Mouse (Mus musculus): Measurements from ENCODE around the gene Fxyd3.

Gene Fxyd3

GRCm38 (mm10) chr7:31076492-31076891 is at the start of gene Fxyd3:
Fxyd3 (minus strand) TSS chr7:31076704.
- no peak for DNase-seq (ENCODE audit: low read depth, low spot score)

GRCm38 (mm10) chr7:31125116-31125515 is 48.6 kb upstream of the Fxyd3 start:
- DNase-seq (ENCODE audit: low read depth, low spot score): no peak

GRCm38 (mm10) chr7:31124381-31124780 is 47.9 kb upstream of the Fxyd3 start:
- no peak for DNase-seq (ENCODE audit: low read depth, low spot score)

GRCm38 (mm10) chr7:31123697-31124096 is 47.2 kb upstream of the Fxyd3 start:
- DNase-seq (ENCODE audit: low read depth, low spot score): no peak

DNA sequence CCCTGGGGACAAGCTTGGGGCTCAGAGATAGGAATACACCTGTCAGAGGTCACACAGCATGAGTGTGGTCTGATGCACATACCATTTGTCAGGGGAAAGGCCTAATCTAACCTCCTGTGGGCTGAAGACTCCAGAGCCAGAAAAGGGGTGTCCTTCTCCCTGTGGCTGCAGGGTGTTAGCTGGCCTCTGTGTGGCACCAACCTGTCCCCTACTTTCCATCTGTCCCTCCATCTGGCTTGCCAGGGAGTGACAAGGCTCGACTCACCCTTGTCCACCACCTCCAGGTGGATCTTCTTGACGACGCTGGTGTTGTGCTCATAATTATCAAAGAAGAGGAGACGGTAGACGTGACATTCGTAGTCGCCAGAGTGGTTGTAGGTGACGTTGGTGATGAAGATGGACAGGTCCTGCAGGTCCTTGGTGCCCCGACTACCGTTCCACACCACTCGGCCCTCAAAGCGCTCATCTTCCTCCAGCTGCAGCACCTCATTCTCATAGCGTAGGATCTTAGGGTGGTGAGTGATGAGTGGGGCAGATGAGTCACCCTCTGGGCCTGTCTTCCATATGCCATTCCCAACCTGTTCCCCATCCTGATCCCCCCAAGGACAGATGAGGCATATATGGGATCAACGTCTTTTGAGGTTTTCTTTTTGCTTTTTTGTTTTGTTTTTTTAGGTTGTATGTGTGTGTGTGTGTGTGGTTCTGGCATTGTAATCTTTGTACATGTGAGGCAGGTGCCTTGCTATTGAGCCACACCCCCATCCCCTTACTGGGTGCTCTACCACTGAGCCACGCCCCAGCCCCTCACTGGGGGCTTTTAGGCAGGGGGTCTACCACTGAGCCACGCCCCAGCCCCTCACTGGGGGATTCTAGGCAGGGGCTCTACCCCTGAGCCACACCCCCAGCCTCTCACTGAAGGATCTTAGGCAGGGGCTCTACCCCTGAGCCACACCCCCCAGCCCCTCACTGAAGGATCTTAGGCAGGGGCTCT is 46.4 kb upstream of the Fxyd3 start:
- no peak for DNase-seq (ENCODE audit: low read depth, low spot score)

GRCm38 (mm10) chr7:31119556-31119955 is 43.1 kb upstream of the Fxyd3 start:
- no peak for DNase-seq (ENCODE audit: low read depth, low spot score)

DNA sequence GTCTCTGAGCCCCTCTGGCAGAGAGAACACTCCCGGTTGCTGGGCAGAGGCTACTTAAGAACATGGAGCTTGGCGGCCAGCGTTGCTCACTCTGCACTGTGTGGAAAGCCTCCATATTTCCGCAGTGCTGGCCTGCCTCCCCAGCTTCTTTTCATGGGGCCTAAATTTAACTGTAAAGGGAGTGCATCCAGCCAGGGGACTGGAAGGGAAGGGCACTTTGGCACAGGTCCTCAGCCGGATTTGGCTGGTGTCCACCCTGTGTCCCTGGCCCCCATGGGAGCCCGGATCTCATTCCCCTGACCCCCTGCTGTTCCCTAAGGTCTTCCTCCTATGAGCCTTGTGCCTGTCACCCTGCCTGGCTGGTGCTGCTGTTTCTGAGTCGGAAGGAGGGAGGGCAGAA is 42.0 kb upstream of the Fxyd3 start:
- DNase-seq (ENCODE audit: low read depth, low spot score): no peak

- no peak for DNase-seq (ENCODE audit: low read depth, low spot score)
These were observed 41.0 kb upstream of the Fxyd3 start for GRCm38 (mm10) chr7:31117465-31117864.

GRCm38 (mm10) chr7:31116721-31117145 is 40.2 kb upstream of the Fxyd3 start:
- no peak for DNase-seq (ENCODE audit: low read depth, low spot score)

DNA sequence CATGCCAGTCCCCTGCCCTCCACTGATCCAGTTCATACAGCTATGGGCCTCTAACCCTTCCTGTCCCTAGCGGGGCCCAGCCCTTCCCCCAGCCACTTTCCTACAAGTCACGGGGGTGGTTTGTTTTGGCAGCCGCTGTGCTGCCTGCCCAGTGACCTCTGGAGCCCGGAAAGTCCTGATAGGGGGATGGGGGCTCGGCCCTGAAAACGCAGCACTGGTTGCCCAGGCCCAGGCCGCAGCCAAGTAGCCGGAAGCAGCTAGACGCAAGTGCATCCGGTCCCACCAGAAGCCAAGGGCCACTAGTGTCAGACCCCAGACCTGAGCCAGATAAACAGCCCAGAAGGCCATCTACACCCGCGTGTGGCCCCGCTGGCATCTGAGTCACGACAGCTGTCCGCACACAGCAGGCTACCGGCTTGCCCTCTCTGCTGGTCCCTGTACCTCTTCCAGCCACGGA is 39.1 kb upstream of the Fxyd3 start:
- DNase-seq (ENCODE audit: low read depth, low spot score): no peak

GRCm38 (mm10) chr7:31115182-31115581 is 38.7 kb upstream of the Fxyd3 start, which contains the start of gene Hpn:
Hpn (minus strand) TSS chr7:31115290.
- DNase-seq (ENCODE audit: low read depth, low spot score): no peak

DNA sequence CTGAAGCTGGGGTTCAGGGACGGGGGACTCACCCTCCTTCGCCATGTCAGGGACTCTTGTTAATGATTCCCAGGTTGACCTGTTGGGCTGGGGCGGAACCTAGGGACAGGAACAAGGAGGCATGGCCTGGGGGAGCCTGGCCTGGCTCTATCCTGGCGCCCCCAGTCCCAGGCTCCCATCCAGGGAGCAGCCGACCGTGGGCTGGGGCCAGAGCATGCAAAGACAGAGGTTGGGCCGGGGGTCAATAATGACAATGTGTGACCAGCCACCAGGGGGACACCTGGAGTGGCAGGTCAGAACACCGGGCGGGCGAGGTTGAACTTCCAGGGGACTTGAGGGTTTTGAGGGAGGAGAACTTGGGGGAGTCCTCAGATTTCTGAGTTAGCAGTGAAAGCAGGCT is 38.1 kb upstream of the Fxyd3 start:
- no peak for DNase-seq (ENCODE audit: low read depth, low spot score)

DNA sequence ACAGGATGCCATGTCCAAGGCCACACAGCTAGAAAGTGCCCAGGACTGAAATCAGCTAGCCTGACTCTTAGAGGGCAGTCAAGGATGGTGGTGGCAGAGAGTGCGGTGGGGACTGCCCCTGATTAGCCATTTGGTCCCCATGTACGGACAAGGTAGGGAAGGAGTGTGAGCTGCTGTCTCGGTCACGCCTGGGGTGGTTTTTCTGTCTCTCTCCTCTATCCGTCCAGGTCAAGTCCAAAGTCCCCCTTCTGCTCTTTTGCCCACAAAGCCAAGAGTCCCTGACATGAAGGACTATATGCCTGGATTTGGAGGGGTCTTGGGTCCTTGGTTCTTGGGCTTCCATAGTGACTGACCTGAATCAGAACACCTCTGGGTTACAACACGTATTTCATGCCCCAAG is 37.3 kb upstream of the Fxyd3 start:
- DNase-seq (ENCODE audit: low read depth, low spot score): no peak

DNA sequence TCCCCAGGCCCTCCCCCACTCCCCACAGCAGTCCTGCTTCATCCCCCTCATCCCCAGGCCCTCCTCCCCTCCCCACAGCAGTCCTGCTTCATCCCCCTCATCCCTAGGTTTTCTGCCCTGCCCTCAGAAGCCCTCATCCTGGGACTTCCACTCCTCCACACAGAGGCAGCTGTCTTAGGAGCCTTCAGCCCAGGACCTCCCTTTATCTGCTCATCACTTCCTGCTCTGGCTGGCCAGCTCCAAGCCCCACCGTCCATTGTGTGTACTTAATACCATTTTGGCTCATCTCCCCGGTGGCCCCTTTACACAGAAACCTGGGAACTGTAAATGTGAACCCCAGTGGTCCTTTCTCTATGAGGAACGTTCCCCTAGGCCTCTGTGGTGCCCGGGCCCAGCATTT is 35.5 kb upstream of the Fxyd3 start:
- DNase-seq (ENCODE audit: low read depth, low spot score): no peak

- no peak for DNase-seq (ENCODE audit: low read depth, low spot score)
These were observed 34.4 kb upstream of the Fxyd3 start for GRCm38 (mm10) chr7:31110861-31111385.

DNA sequence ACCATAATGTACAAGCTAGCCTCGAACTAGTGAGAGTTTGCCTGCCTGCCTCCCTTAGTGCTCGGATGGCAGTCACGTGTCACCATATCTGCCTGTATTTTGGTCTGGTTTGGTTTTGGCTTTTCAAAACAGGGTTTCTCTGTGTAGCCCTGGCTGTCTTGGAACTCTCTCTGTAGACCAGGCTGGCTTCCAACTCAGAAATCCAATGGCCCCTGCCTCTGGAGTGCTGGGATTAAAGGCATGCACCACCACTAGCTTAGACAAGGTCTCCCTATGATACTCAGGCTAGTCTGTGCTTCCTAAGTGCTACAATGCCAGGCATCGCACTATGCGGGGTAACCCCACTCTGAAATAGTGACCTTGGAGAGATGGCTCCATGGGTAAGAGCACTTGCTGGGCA is 33.3 kb upstream of the Fxyd3 start:
- no peak for DNase-seq (ENCODE audit: low read depth, low spot score)

GRCm38 (mm10) chr7:31109091-31109490 is 32.6 kb upstream of the Fxyd3 start:
- DNase-seq (ENCODE audit: low read depth, low spot score): no peak

GRCm38 (mm10) chr7:31107781-31108180 is 31.3 kb upstream of the Fxyd3 start:
- DNase-seq (ENCODE audit: low read depth, low spot score): no peak

DNA sequence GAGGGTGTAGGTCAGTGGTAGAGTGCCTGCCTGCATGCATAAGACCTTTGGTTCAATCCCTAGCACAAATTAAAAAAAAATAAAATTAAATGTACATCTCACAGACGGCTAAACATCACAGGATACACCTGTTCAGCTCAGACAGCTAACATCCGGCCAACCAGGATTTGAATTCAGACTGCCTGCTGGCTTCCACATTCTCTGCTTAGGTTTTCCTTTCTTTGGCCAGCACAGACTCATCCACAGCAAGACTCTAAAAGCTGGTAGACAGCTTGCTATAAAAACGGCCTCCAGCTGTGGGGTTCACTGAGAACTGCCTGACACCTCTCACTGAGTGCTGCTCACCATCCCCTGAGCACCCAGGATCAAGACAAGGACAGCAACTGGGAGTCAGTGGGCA is 29.7 kb upstream of the Fxyd3 start:
- DNase-seq (ENCODE audit: low read depth, low spot score): no peak

DNA sequence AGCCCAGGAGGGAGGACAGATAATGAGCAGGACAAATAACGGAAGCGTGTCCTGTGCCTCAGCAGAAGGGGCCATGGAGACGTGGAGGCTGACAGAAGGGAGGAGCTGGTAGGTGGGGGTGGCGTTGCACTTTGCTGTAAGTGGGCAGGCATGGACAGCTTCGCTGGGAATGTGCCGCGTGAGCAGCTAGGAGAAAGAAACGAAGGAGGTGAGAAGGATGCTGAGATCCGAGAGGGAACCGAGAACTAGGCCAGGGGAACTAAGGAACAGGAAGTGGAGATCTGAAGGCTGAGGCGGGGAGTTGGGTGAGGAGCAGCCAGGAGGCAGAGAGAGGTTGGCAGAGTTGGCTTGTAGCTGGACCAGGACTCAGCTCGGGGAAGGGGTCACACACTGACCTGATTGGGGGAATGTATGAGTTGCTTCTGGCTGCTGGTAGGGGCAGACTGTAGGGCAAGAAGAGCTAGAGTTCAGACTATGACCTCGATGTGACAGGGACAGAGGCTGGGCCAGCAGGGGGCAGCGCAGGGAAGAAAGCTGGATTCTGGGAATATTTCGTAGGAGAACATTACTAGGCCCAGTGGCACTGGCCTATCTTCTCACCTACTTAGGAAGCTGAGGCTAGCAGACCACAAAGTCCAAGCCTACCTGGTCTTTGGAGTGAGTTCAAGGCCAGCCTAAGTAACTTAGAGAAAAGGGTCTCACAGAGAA is 28.7 kb upstream of the Fxyd3 start:
- no peak for DNase-seq (ENCODE audit: low read depth, low spot score)

GRCm38 (mm10) chr7:31100786-31101185 is 24.3 kb upstream of the Fxyd3 start:
- no peak for DNase-seq (ENCODE audit: low read depth, low spot score)

GRCm38 (mm10) chr7:31099612-31099982 is 23.1 kb upstream of the Fxyd3 start:
- DNase-seq (ENCODE audit: low read depth, low spot score): no peak
